Mouse (Mus musculus) G1E (cell line): ENCODE measurements at regions not wholly inside any gene's neighbourhood (a gene's known extent, or its start where the extent isn't known, plus 50 kb on each side); places are given as distances from the start of the nearest gene placed in this dataset.

Experiments
- GATA1 ChIP-seq: IDR thresholded peaks from 2 replicates; pipeline ENCODE4 v1.6.1; 2012; ENCODE audit warnings: borderline replicate concordance, low read length, inconsistent platforms, mixed read lengths
- GATA2 ChIP-seq: IDR thresholded peaks from 2 replicates; pipeline ENCODE4 v1.6.1; 2012; ENCODE audit warnings: low read depth, low read length, inconsistent platforms, borderline replicate concordance

GRCm38 (mm10) chr10:91548071-91548470, 367.0 kb upstream of the Tmpo start:
- no peak for TF ChIP-seq GATA2
- no peak for TF ChIP-seq GATA1
